Mouse (Mus musculus) lung, postnatal 25 days (tissue): Measurements from ENCODE around the gene Arhgap30.

Experiments used
- DNase-seq: peaks from one replicate; pipeline ENCODE4 v3.0.0; 2022; ENCODE audit warnings: low spot score

Gene Arhgap30

DNA sequence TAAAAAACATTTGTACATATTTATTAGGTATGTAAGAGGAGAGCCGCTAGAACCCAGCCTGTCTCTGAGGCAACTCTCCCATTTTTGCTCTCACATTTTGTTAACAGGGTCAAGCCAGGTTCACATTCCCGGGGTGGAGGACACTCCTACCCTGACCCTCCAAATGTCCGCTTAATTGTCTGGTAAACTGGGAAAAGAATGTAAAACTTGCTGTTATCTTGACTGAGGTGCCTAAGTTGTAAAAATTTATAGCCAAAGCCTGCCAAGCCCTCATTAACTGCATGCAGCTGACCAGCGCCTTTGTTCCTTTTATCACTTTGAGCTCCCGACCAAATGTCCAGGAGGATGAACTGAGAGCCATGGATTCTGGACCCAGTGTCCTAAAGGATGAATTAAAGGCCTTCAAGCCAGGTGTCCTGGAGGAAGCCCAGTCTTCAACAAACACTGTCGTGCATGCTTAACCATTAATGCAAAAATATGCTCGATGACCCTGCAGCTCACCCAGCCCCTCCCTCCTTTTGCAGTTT, 46.6 kb downstream of the Arhgap30 start:
- DNase-seq, result no peak

- no peak for DNase-seq
Observed at GRCm38 (mm10) chr1:171435974-171436373, 47.2 kb downstream of the Arhgap30 start.

DNA sequence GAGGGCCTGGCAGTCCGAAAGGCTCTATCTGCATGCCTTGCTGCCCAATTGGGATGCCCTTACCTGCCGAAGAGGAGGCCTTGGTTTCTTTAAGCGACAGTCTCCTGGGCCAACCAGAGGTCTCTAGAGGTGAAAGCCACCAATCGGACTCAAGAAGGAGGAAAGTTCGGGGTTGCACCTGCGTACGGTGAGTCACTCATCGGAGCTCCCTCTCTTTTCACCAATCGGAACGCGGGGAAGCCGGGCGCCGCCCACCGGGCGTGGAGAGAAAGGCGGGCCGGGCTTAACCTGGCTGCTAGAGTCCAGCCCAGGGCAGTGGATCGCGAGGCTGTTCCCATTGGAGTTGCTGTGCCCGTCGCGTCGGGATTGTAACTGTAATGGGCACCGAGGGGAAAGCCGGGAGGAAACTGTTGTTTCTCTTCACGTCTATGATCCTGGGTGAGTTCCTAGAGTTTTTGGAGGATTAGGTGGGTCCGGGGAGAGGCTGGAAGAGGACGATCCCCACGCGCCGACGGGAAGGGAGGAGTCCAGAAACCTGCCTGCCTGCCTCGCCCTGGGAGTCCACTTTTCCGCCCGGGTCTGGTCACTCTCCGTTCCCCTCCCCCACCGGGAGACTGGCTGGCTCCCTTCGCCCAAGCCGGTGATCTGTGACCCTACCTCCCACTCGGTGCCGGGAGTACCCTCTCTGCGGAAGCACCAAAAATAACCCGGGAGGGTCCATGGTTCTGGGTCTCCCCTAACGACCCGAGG, 48.7 kb downstream of the Arhgap30 start, which contains the start of gene F11r:
Gene F11r (plus strand): TSS at position 272 of the 750 bp plus-strand sequence.
- DNase-seq, result peak; percentile 95

DNA sequence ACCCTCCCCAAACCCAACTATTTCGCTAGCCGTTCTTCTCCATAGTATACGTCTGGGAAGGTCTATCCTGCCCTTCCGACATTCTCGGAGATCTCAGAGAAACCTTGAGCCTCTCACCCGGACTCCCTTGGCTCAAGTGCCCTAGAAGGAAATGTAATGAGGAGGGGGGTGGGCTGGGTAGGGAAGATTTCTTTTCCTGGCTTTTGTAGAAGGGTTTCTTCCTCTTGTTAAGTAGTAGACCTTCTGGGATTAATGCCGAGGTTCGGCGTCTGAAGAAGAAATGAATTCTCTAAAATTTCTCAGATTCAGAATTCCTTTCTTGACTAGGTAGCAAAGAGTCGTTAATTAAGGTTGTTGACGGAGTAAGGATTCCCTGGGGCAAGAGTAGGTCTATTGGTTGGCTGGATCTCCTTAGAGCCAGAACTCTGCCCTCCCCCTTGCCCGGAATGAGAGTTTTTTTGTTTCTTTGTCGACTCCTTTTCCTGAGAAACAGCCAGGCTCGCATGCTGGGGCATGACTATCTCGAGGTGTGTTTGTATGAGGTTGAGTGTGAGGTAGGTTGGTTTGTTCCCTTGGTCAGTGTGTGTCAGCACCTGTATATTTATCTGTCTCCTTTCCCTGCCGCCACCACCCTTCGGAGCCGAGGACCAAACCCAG, 49.4 kb downstream of the Arhgap30 start:
- no peak for DNase-seq

GRCm38 (mm10) chr1:171439072-171439471, 50.3 kb downstream of the Arhgap30 start:
- peak; percentile 69 for DNase-seq

GRCm38 (mm10) chr1:171440025-171440725, 51.4 kb downstream of the Arhgap30 start:
- DNase-seq, result peak; percentile 84

GRCm38 (mm10) chr1:171441466-171442412, 53.0 kb downstream of the Arhgap30 start:
- DNase-seq, result no peak

GRCm38 (mm10) chr1:171442413-171442760, 53.6 kb downstream of the Arhgap30 start:
- DNase-seq, result no peak

- DNase-seq, result no peak
Observed at GRCm38 (mm10) chr1:171445050-171445449, 56.3 kb downstream of the Arhgap30 start.

DNA sequence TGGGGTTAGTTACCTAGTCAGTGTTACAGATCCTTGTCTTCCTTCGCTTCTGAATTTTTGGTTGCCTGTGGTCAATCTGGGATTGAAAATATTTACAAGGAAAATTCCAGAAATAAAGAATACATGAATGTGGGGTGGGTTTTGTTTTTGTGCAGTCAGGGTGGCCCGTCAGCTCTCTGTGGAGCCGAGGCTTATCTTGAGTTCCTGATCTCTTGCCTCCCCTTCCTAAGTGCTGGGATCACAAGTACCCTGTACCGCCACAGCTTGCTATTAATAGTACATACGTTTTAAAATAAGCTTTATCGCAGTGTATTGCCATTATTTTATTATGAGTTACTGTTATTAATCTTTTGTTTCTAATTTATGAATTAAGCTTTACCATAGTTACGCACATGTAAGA, 58.1 kb downstream of the Arhgap30 start:
- DNase-seq, result no peak

GRCm38 (mm10) chr1:171447692-171448091, 58.9 kb downstream of the Arhgap30 start:
- DNase-seq, result no peak

DNA sequence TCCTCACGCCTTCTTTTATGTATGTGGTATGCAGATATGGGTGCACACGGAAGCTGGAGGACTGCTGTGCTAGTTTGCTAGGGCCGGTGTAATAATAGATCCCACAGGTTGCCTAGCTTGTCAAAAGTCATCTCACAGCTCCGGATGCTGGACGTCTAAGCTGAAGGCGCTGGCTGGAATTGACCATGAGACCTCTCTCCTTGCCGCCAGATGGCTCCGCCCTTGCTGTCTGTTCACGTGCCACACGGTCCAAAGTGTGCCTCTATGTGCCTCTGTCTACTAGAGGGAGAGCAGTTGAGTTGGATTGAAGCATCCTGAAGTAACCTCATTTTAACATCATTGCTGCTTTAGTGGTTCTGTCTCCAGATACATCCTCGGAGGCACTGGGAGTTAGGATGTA, 61.3 kb downstream of the Arhgap30 start:
- DNase-seq, result no peak

DNA sequence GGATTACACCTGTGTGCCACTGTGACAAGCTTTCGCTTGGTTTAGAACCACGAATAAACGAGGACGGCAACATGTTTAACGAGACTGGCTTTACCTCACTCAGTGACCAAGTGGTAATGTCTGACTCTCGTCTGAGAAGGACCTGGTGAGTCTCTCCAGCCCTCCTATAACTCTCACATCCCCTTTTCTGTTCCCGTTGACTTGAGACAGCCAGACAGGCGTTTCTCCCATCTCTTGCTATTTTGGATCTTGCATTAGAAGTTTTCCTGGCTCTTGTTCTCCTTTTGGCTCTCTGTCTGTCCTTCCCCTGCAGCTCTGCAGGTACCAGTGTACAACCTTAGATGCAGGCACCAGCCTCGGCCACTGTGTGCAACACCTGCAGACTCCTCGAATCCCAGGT, 62.2 kb downstream of the Arhgap30 start:
- no peak for DNase-seq

GRCm38 (mm10) chr1:171452522-171452921, 63.8 kb downstream of the Arhgap30 start:
- no peak for DNase-seq

- DNase-seq, result peak; percentile 56
Observed at GRCm38 (mm10) chr1:171452923-171453322, 64.2 kb downstream of the Arhgap30 start.

- no peak for DNase-seq
Observed at GRCm38 (mm10) chr1:171454926-171455325, 66.2 kb downstream of the Arhgap30 start.

DNA sequence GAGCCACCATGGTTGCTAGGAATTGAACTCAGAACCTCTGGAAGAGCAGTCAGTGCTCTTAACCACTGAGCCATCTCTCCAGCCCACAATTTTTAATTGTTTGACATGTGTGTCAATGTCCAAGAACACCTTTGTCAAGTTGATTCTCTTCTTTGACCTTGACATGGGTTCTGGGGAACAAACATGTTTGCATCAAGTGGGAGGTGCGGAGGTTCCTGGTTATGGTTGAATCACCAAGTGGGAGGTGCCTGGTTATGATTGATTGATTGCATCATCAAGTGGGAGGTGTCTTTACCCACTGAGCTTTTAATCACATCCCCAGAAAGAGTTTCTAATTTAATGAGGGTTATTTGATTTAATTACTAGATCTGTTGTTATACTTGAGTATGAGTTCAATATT, 68.8 kb downstream of the Arhgap30 start:
- no peak for DNase-seq

- DNase-seq, result no peak
Observed at GRCm38 (mm10) chr1:171459791-171460190, 71.0 kb downstream of the Arhgap30 start.
